Mouse (Mus musculus): ENCODE measurements around the gene Hck.

The Hck gene

GRCm38 (mm10) chr2:153199114-153199513 is 90.8 kb downstream of the Hck start:
- no peak for DNase-seq (ENCODE audit: low read depth, low spot score)

All from WW6 (cell line).